Mouse (Mus musculus) bone marrow macrophage, adult 2 months (primary cell): ENCODE measurements around the gene Nrtn. TPM values are rescaled to one million over a fixed set of nuclear protein-coding genes. Genes with fewer than 3 reads are reported as not detected.

Experiments used
- H3K27ac ChIP-seq: 2 replicates; pipeline ENCODE4 v1.5.1; 2012; ENCODE audit warnings: low read depth, low read length; ENCODE audit not compliant: insufficient read depth
- H3K4me1 ChIP-seq: 2 replicates; pipeline ENCODE4 v1.6.1; 2012; ENCODE audit warnings: low read length; ENCODE audit not compliant: control insufficient read depth, insufficient read depth
- H3K4me3 ChIP-seq: 2 replicates; pipeline ENCODE4 v1.5.1; 2012; ENCODE audit warnings: mild to moderate bottlenecking, low read length, moderate library complexity; ENCODE audit not compliant: insufficient read depth
- CTCF ChIP-seq: IDR thresholded peaks from 2 replicates; pipeline ENCODE4 v1.5.1; 2012; ENCODE audit warnings: low read depth, mild to moderate bottlenecking, low read length, moderate library complexity
- POLR2A ChIP-seq: IDR thresholded peaks from 2 replicates; pipeline ENCODE4 v1.6.1; 2012; ENCODE audit warnings: mild to moderate bottlenecking, low read depth, low read length, borderline replicate concordance
- polyA plus RNA-seq: library from polyadenylated mRNA; stranded (reverse); fragments of >200 nt; gene quantifications from 2 replicates; pipeline ENCODE4 v1.2.4, GENCODE M21; 2012; ENCODE audit not compliant: missing spikeins, insufficient read depth, insufficient read length

Gene Nrtn
- polyA plus RNA-seq, 1 experiment = 0.55 TPM

- H3K4me3 ChIP-seq = no peak overlapping the region
- no peak for TF ChIP-seq POLR2A
- no peak for TF ChIP-seq CTCF
- H3K27ac ChIP-seq = no peak overlapping the region
- H3K4me1 ChIP-seq = peaks cover 9% of the 10 kb centered on the region
These were observed 21.5 kb upstream of the Nrtn start for GRCm38 (mm10) chr17:56778779-56779362.

- TF ChIP-seq CTCF = no peak
- TF ChIP-seq POLR2A = no peak
- Histone ChIP-seq H3K4me1 (peaks cover 9% of the 10 kb centered on the region), H3K27ac (no peak overlapping the region), H3K4me3 (no peak overlapping the region)
These were observed 20.2 kb upstream of the Nrtn start for GRCm38 (mm10) chr17:56777568-56777967.

- no peak within 1 kb of the TSS for H3K4me3 ChIP-seq
- no peak for TF ChIP-seq CTCF
- TF ChIP-seq POLR2A = no peak
- H3K27ac ChIP-seq = no peak within 1 kb of the TSS
- H3K4me1 ChIP-seq = no peaks in the 10 kb centered on the region
These were observed 12.6 kb upstream of the Nrtn start, which contains the start of gene Prr22 for GRCm38 (mm10) chr17:56769950-56770349. Gene Prr22, plus strand, starts transcription at chr17:56770250.

GRCm38 (mm10) chr17:56768941-56769340 is 11.6 kb upstream of the Nrtn start:
- Histone ChIP-seq H3K4me1 (no peaks in the 10 kb centered on the region), H3K27ac (no peak overlapping the region), H3K4me3 (no peak overlapping the region)
- TF ChIP-seq POLR2A = no peak
- TF ChIP-seq CTCF = no peak

GRCm38 (mm10) chr17:56767531-56768135 is 10.3 kb upstream of the Nrtn start:
- Histone ChIP-seq H3K4me1 (no peaks in the 10 kb centered on the region), H3K27ac (no peak overlapping the region)
- no peak for TF ChIP-seq POLR2A
- no peak for TF ChIP-seq CTCF

GRCm38 (mm10) chr17:56766631-56767405 is 9.5 kb upstream of the Nrtn start:
- Histone ChIP-seq H3K27ac (no peak overlapping the region), H3K4me1 (peaks cover 2% of the 10 kb centered on the region; the same call in 1 of the 2 replicates), H3K4me3 (no peak overlapping the region)
- TF ChIP-seq CTCF (no peak), POLR2A (no peak)

More at GRCm38 (mm10) chr17:56767531-56768135, 10.3 kb upstream of the Nrtn start:
- no peak overlapping the region for H3K4me3 ChIP-seq

GRCm38 (mm10) chr17:56765431-56765830 is 8.1 kb upstream of the Nrtn start:
- H3K4me3 ChIP-seq = peak overlapping the region; percentile 97
- peaks cover 2% of the 10 kb centered on the region; the same call in 1 of the 2 replicates for H3K4me1 ChIP-seq
- TF ChIP-seq POLR2A = no peak
- H3K27ac ChIP-seq = peak overlapping the region; percentile 94; the same call in 1 of the 2 replicates

- Histone ChIP-seq H3K27ac (peak within 1 kb of the TSS; percentile 94), H3K4me1 (peaks cover 2% of the 10 kb centered on the region; the same call in 1 of the 2 replicates), H3K4me3 (peak within 1 kb of the TSS; percentile 97)
- TF ChIP-seq POLR2A = peak; percentile 79; the same call in 1 of the 2 replicates
- no peak for TF ChIP-seq CTCF
These were observed 7.4 kb upstream of the Nrtn start, which contains the start of gene Dus3l for GRCm38 (mm10) chr17:56764474-56765354. Gene Dus3l, plus strand, starts transcription at chr17:56764757.

GRCm38 (mm10) chr17:56763741-56764250 is 6.5 kb upstream of the Nrtn start:
- Histone ChIP-seq H3K4me3 (peak overlapping the region; percentile 97), H3K27ac (0 out of 2 replicates have a peak overlapping the region, but pooled peaks have one; percentile 53), H3K4me1 (peaks cover 2% of the 10 kb centered on the region; the same call in 1 of the 2 replicates)
- TF ChIP-seq POLR2A (no peak), CTCF (no peak)
